Mouse (Mus musculus): ENCODE measurements around the gene Arhgap17. TPM values are rescaled to one million over a fixed set of nuclear protein-coding genes. Genes with fewer than 3 reads are reported as not detected.

The Arhgap17 gene
- polyA plus RNA-seq, 1 experiment: 65.6 TPM

DNA sequence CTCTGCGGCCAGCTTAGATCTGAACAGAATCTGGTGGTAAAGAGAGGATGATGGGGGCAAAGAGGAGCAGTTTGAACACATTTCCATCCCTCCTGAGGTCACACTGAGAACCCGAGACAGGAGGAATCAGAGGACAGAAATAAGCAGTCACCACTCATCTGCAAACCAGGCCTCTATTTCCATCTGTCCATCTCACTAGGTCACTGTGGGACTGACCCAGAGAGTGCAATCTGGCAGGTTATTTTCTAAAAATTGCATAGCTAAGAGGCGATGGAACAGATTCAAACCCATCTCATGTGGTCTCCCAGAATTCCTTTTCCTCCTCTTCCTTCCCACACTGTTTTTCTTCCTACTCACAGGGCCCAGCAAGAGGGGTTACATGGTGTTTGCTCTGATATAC, 81.8 kb downstream of the Arhgap17 start:
- TF ChIP-seq GATA1 (IDR thresholded peaks at IDR 0.05; ENCODE audit: low read length): no peak

GRCm38 (mm10) chr7:123285896-123286295, 83.8 kb downstream of the Arhgap17 start:
- no peak for TF ChIP-seq GATA1 (IDR thresholded peaks at IDR 0.05; ENCODE audit: low read length)

GRCm38 (mm10) chr7:123283826-123284225, 85.9 kb downstream of the Arhgap17 start:
- no peak for TF ChIP-seq GATA1 (IDR thresholded peaks at IDR 0.05; ENCODE audit: low read length)

DNA sequence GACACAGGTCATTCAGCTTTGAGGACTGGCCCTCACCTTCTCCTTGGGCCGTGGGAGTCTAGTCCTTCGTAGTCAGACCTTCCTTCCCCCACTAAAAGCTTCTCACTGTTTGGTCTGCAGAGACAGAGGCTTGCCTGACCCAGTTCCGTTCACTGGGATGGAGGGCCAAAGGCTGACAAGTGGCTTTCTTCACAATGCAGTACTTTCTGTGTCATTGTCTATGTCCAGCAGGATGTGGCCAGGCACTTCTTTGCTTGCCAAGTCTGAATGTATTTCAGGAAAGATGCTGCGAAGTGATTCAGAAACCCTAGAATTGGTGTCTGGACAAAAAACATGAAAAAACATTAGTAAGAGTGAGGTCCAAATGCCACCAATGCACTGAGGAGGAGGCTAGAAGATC, 89.9 kb downstream of the Arhgap17 start:
- TF ChIP-seq GATA1 (IDR thresholded peaks at IDR 0.05; ENCODE audit: low read length): no peak

GRCm38 (mm10) chr7:123276568-123276967, 93.1 kb downstream of the Arhgap17 start:
- no peak for TF ChIP-seq GATA1 (IDR thresholded peaks at IDR 0.05; ENCODE audit: low read length)

- no peak for TF ChIP-seq GATA1 (IDR thresholded peaks at IDR 0.05; ENCODE audit: low read length)
Observed at GRCm38 (mm10) chr7:123273056-123273455, 96.7 kb downstream of the Arhgap17 start.

- no peak for TF ChIP-seq GATA1 (IDR thresholded peaks at IDR 0.05; ENCODE audit: low read length)
Observed at GRCm38 (mm10) chr7:123258103-123258502, 111.6 kb downstream of the Arhgap17 start.

DNA sequence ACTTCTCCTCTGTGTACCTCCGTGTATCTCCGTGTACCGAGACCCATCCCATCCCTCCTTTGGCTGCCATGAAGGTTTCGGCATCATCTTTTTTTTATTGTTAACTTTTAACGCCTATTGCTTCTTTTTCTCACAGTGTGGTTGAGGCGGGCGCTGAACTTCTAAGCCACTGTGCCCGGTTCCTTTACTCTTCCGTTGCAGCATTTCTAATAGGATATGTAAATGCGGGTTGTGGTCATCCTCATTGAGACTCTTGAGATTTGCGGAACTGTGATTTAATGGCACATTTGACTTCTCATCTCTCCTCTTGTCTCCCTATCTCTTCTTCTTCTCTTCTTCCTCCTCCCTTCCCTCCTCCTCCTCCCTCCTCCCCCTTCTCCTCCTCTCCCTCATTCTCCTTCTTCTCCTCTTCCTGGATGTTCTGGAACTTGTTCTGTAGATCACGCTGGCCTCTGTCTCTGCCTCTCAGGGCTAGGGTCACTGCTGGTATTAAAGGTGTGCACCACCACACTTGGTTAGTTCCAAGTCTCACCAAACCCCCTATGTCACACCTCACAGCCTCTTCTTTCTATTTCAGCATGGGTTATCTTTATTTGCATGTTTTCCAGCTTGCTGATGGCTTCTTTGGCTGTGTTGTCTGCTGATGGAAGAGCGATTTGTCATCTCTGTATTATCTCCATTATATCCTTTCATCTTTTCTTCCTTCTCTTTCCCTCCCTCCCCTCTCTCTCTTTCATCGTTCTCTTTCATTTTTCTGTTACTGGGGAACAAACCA, 115.3 kb downstream of the Arhgap17 start:
- no peak for TF ChIP-seq GATA1 (IDR thresholded peaks at IDR 0.05; ENCODE audit: low read length)

DNA sequence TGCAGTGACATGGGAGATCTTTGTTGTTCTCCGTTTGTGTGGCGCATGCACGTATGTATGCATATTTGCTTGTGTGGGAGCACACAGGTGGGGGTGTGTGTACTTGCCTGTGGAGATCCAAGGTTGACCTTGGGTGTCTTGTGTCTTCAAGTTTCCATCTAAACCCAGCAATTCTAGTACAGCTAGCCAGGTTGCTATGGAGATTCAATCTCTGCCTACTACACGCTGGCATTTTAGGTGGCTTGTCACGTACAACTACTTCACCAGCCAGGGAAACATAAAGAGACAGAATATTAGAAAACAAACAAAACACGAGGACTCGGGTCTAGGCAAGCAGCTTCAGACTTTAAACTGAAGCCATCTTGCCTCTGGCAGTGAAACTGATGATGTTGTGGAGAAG, 116.3 kb downstream of the Arhgap17 start:
- no peak for TF ChIP-seq GATA1 (IDR thresholded peaks at IDR 0.05; ENCODE audit: low read length)

DNA sequence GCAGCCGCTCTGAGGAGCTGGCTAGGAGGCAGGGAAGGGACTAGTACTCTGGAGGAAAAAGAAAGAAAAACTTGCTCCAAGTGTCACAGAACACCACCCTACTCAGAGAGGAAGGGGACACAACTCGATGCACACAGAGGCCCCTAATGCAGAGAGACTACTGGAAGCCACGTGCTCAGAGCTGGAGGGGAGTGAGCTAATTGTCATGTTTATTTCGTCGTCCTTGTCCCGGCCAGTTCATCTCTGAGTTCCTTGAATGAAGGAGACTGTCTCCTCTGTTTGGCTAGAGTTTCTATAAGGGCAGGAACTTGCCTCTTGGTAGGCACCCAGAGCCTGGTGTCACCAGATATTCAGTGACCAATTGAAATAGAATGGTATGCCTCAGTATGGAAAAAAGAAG, 118.4 kb downstream of the Arhgap17 start:
- no peak for TF ChIP-seq GATA1 (IDR thresholded peaks at IDR 0.05; ENCODE audit: low read length)

- TF ChIP-seq GATA1 (IDR thresholded peaks at IDR 0.05; ENCODE audit: low read length): no peak
Observed at GRCm38 (mm10) chr7:123248166-123248565, 121.5 kb downstream of the Arhgap17 start.

- no peak for TF ChIP-seq GATA1 (IDR thresholded peaks at IDR 0.05; ENCODE audit: low read length)
Observed at GRCm38 (mm10) chr7:123246504-123247084, 123.1 kb downstream of the Arhgap17 start.

DNA sequence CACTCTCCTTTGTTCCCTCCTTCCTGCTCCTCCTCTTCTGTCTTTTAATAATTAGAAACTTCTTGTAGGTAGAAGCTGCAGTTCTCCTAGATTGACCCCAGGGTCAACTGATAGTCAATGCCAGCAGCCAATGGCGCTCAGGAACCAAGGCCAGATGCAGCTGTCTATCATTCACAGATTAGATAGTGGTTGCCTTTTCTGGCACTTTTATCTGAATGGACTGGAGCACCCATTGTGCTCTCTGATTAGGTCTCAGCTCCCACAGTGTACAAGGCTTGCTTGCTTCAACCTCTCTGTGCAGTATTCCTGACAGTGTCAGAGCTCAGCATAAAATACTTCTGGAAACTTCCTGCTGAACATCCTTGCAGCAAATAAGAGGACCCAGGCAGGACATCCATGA, 124.9 kb downstream of the Arhgap17 start:
- TF ChIP-seq GATA1 (IDR thresholded peaks at IDR 0.05; ENCODE audit: low read length): no peak

DNA sequence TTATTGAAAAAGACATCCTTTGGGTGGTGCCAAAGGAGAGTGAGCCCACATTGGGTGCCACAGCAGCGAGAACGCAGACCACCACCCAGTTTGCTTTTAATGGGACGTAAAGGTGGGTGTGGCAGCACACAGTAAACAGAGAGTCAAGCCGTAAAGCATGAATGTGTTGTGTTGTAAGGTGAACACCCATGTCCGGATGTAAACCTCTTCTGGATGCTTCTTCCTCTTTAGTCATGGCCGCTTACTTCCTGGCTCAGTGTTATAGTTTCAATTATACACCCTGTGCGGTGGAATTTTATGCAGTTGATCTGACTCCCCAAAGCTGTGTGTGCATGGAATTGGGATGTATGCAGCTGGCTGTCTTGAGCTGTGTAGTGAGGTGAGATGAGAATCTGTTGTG, 127.5 kb downstream of the Arhgap17 start:
- no peak for TF ChIP-seq GATA1 (IDR thresholded peaks at IDR 0.05; ENCODE audit: low read length)

DNA sequence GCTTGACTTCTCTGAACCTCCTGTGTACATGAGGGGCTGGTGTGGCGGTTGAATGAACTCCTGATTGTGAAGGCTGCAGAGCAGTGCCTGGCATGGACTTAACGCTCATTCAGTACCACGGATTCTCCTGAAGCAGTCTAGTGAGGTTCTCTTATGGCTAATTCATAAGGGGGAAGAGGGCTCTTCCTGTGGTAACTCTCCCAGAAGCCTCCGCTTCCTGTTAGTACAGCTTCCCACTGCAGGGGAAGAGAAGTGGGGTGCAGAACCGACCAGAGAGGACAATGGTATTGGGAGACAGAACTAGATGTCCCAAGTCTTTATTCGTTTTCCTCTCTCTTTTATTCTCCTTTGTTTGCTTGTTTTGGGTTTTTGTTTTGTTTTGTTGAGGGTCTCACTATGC, 129.7 kb downstream of the Arhgap17 start:
- no peak for TF ChIP-seq GATA1 (IDR thresholded peaks at IDR 0.05; ENCODE audit: low read length)

DNA sequence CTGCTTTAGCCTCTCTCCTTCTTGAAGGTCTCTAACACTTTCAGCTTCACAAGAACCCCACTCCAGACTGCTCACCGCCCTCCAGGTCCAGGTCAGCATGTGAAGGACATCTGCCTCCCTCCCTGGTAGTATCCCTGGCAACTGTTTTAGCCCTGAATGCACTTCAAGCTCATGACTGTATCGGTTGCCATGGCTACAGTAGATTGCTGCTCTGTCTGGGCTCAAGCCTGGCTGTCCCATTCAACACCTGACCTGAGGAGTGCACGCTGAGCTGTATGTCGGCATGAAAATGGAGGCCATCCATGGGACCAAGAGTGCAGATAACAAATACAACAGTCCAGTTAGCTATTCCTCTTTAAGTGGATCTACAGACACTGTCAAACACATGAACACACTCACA, 131.1 kb downstream of the Arhgap17 start:
- TF ChIP-seq GATA1 (IDR thresholded peaks at IDR 0.05; ENCODE audit: low read length): no peak

- no peak for TF ChIP-seq GATA1 (IDR thresholded peaks at IDR 0.05; ENCODE audit: low read length)
Observed at GRCm38 (mm10) chr7:123235449-123235848, 134.3 kb downstream of the Arhgap17 start.

Other genes starting within 250 kb of the Arhgap17 start
- gene Tnrc6a, start 246.0 kb downstream of the Arhgap17 start, polyA plus RNA-seq (2012): 84.0 and 174 TPM in 2 replicates
- not detected in 2 replicates for gene Slc5a11, start 155.1 kb downstream of the Arhgap17 start, polyA plus RNA-seq (2012)
- gene Lcmt1, start 131 bp downstream of the Arhgap17 start, polyA plus RNA-seq (2012): 3.5 and 7.9 TPM in 2 replicates
- 0.19 and 1.0 TPM in 2 replicates for gene Aqp8, start 92.4 kb upstream of the Arhgap17 start, polyA plus RNA-seq (2012)
- gene Zkscan2, start 130.5 kb upstream of the Arhgap17 start, polyA plus RNA-seq (2012): not detected in 2 replicates